Mouse (Mus musculus): ENCODE results near the gene Filip1.

DNA sequence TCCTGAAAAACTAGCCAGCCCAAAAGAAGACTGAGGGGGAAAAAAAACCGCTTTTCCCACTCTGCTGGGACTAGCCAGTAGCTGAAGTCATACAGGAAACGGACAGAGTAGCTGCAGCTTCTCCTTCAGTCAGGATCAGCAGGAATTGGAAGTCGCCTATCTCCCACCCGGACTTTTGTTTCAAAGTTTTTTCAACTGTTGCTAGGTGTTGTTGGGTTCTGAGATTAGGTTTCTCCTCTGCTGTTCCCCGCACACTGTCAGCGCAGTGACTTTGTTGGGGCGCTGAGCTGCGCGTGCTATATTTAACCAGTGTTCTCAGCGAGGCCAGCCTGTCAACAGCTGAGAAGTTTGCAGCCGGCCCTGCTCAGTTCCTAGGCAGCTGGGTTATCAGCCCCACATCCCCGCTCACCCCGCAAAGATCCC is 35.1 kb downstream of the Filip1 start:
- no peak for TF ChIP-seq CTCF (conservative IDR thresholded peaks at IDR 0.05 in 1 of 2, IDR thresholded peaks at IDR 0.05 in 1 of 2; ENCODE audit: low read depth in 2 of 2, low read length in 2 of 2)
- TF ChIP-seq EP300 (IDR thresholded peaks at IDR 0.05; ENCODE audit: low read length), result no peak
- TF ChIP-seq CHD2 (IDR thresholded peaks at IDR 0.05; ENCODE audit: low read length), result no peak
- TF ChIP-seq POLR2A (IDR thresholded peaks at IDR 0.05; ENCODE audit: low read depth, low read length), result no peak
- no peak for TF ChIP-seq MAZ (IDR thresholded peaks at IDR 0.05; ENCODE audit: low read depth, low read length)

Measured in CH12.LX (cell line).